Mouse (Mus musculus): ENCODE measurements around the gene N4bp1.

GRCm38 (mm10) chr8:86934841-86935240 is 49.8 kb upstream of the N4bp1 start:
- TF ChIP-seq CTCF (IDR thresholded peaks at IDR 0.05; ENCODE audit: control insufficient read depth, insufficient read depth, insufficient replicate concordance, low read depth, low read length) (no peak), POLR2A (IDR thresholded peaks at IDR 0.05; ENCODE audit: control insufficient read depth, low read depth, low read length) (no peak)
